Mouse (Mus musculus) liver, embryonic 15.5 days (tissue): ENCODE data around the gene Cacfd1. TPM values are rescaled to one million over a fixed set of nuclear protein-coding genes. Genes with fewer than 3 reads are reported as not detected.

Source experiments
- polyA plus RNA-seq: library from polyadenylated mRNA; unstranded; fragments of >200 nt; fragmentation: Nextera tagmentation; extraction: Ambion mirVana; gene quantifications from 2 replicates; pipeline ENCODE4 v1.2.1, GENCODE M21; 2015

Gene Cacfd1
- polyA plus RNA-seq, 1 experiment from 2014 or later: 13.2 TPM

Other genes starting within 250 kb of the Cacfd1 start
- gene Abo, start 144.9 kb upstream of the Cacfd1 start, polyA plus RNA-seq: not detected in 2 replicates
- gene Surf6, start 107.0 kb upstream of the Cacfd1 start, polyA plus RNA-seq: 9.9 and 10.8 TPM in 2 replicates
- gene Med22, start 99.2 kb upstream of the Cacfd1 start, polyA plus RNA-seq: 19.0 TPM in 2 replicates
- gene Rpl7a, start 99.2 kb upstream of the Cacfd1 start, polyA plus RNA-seq: 341 and 352 TPM in 2 replicates
- 19.0 and 21.4 TPM in 2 replicates for gene Surf2, start 93.6 kb upstream of the Cacfd1 start, polyA plus RNA-seq
- 33.3 and 33.8 TPM in 2 replicates for gene Surf1, start 93.4 kb upstream of the Cacfd1 start, polyA plus RNA-seq
- 118 and 129 TPM in 2 replicates for gene Surf4, start 76.0 kb upstream of the Cacfd1 start, polyA plus RNA-seq
- gene Stkld1, start 75.9 kb upstream of the Cacfd1 start, polyA plus RNA-seq: 0.06 and 0.08 TPM in 2 replicates
- 19.2 and 19.9 TPM in 2 replicates for gene Rexo4, start 45.5 kb upstream of the Cacfd1 start, polyA plus RNA-seq
- 1.6 and 2.0 TPM in 2 replicates for gene Adamts13, start 36.5 kb upstream of the Cacfd1 start, polyA plus RNA-seq
- 0.28 and 0.29 TPM in 2 replicates for gene Slc2a6, start 18.1 kb downstream of the Cacfd1 start, polyA plus RNA-seq
- gene Mymk, start 62.3 kb downstream of the Cacfd1 start, polyA plus RNA-seq: 1.9 and 2.5 TPM in 2 replicates
- gene Adamtsl2, start 69.5 kb downstream of the Cacfd1 start, polyA plus RNA-seq: 0.32 and 0.48 TPM in 2 replicates
- gene Fam163b, start 132.6 kb downstream of the Cacfd1 start, polyA plus RNA-seq: not detected in 2 replicates
- 0.07 TPM in 2 replicates for gene Dbh, start 155.3 kb downstream of the Cacfd1 start, polyA plus RNA-seq
- 51.2 and 68.3 TPM in 2 replicates for gene Sardh, start 238.4 kb downstream of the Cacfd1 start, polyA plus RNA-seq